Mouse (Mus musculus) erythroid progenitor cell, adult 5-6 weeks (primary cell): ENCODE data around the gene Col16a1. TPM values are rescaled to one million over a fixed set of nuclear protein-coding genes. Genes with fewer than 3 reads are reported as not detected.

ENCODE experiments used
- ATAC-seq: replicated peaks from 2 replicates; pipeline ENCODE4 v1.8.0; 2016; ENCODE audit warnings: moderate number of reproducible peaks, mild to moderate bottlenecking, moderate TSS enrichment, inconsistent platforms; ENCODE audit not compliant: poor library complexity, low FRiP score, severe bottlenecking
- total RNA-seq, 2 experiments: library from RNA; stranded (forward) in 1 of 2; stranded (reverse) in 1 of 2; fragments of 150-400 nt in 1 of 2; fragments of 186-747, 209-891 nt in 1 of 2; gene quantifications; 2 replicates each; pipeline versions ENCODE4 v1.2.3 to v1.2.4; 2015 to 2017; ENCODE audit warnings: low replicate concordance in 2 of 2

The Col16a1 gene
- total RNA-seq, 2 experiments from 2014 or later, result not detected

DNA sequence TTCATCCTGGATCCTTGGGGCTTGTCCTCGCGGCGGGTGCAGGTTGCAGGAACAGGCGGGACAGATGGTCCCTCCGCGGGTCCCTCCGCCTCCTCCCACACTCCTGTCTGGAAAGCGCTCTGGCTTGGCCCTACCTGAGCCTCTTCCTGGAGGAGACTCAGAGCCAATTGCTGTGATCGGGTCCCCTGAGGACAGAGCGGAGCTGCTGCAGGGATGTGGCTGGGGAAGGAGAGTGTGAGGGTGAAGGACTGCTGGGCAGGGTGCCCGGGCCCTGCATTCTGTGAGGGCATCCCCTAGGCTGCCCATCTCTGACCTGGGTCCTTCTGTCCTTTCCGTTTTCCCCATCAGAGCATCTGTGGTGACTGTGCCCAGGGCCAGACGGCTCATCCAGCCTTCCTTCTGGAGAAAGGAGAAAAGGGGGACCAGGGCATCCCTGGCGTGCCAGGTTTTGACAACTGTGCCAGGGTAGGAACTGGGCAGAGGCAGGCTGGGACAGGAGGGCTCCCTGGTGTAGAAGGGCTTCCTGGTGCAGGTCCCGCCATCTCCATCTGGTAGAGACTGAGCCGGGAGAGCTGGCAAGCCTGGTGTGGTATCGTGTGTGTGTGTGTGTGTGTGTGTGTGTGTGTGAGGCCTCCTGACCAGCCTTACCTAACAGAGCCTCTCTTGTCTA, 31.3 kb downstream of the Col16a1 start:
- no peak for ATAC-seq

- no peak for ATAC-seq
These were observed 31.9 kb downstream of the Col16a1 start for GRCm38 (mm10) chr4:130079521-130079920.

- ATAC-seq, result no peak
These were observed 33.9 kb downstream of the Col16a1 start for GRCm38 (mm10) chr4:130081345-130082190.

- ATAC-seq, result no peak
These were observed 34.6 kb downstream of the Col16a1 start for GRCm38 (mm10) chr4:130082211-130082610.

- ATAC-seq, result no peak
These were observed 36.8 kb downstream of the Col16a1 start for GRCm38 (mm10) chr4:130084331-130084945.

DNA sequence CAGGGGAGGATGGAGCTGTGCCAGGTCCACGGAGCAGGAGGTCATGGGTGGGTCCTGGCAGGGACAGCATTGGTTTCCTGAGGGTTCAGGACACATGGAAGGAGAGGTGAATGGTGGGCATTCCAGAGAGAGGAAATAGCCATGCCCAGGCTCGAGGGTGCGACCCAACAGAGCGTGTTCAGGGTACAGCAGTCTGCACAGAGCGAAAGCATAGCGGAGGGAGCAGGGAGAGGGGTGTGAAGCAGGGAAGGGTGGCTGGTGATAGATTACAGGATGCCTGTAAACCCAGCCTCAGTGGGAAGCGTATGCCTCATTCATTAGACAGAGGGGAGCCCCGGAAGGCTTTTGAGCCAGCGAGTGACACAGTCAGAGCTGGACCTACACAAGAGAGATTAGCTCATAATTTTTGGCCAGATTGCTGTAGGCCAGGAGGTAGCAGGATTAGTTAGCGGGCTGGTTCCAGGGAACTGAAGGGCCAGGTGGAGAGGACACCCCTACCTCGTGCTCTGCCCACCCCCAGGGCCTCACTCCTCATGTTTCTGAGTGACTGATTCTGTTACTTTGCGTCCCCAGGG, 37.7 kb downstream of the Col16a1 start:
- ATAC-seq, result no peak

DNA sequence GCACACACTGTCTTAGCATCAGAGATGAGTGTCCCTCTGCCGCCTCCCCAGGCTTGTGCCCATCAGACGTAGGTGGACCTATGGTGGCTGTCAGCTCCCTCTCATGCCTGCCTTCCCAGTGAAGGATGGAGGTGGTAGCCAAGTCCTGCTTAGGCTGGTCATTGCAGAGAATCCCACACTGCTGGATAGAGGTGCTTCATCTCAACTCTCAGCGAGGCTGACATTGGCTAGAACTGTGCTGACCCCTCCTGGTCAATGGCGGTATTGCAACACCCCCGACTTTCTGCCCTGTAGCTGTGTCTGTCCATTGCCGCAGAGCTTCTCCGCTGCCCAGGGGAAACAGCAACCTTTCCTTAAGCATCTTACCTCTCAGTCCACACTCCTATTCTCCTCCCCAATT, 39.7 kb downstream of the Col16a1 start:
- peak; percentile 74 for ATAC-seq

GRCm38 (mm10) chr4:130095137-130095536, 47.5 kb downstream of the Col16a1 start:
- ATAC-seq, result no peak

- ATAC-seq, result no peak
These were observed 53.5 kb downstream of the Col16a1 start for GRCm38 (mm10) chr4:130101183-130101582.

GRCm38 (mm10) chr4:130102111-130102651, 54.5 kb downstream of the Col16a1 start, which contains the start of gene Pef1:
Pef1 (plus strand) TSS chr4:130102558.
- ATAC-seq, result no peak

DNA sequence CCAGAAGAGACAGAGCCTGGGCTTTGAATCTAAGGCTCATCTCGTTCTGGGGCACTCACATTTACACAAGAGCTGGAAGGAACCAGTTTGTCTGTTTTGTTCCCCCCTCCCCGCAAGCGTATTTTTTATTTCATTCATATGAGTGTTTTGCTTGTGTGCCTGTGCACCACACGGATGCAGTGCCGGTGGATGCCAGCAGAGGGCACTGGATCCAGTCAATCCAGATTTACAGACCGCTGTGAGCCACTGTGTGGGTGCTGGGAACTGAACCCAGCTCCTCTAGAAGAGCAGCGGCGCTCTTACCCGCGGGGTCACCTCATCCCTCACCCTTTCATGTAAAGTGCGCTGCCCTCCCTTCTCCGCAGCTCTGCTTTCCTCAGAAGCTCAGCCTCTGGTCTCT, 56.0 kb downstream of the Col16a1 start:
- ATAC-seq, result no peak

DNA sequence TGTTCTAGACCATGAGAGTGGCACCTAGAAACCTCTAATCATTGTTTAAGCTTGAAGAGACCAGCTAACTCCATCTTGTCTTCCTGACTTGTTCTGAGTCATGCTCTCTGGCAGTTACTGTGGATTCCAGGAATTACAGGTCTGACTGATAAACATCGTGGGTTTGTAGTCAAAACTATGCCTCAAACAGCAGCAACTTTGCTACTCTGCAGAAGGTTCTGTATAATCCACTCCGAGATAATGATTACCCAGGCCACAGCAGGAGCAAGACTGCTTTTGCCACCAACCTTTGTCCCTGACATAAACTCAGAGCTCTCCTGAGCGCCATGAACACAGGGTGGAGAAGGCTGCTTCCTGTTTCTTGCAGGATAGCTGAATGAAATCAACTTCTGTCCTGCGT, 56.9 kb downstream of the Col16a1 start:
- no peak for ATAC-seq

GRCm38 (mm10) chr4:130107065-130107443, 59.4 kb downstream of the Col16a1 start:
- ATAC-seq, result peak; percentile 53

- ATAC-seq, result peak; percentile 93
These were observed 59.9 kb downstream of the Col16a1 start for GRCm38 (mm10) chr4:130107444-130108131.

DNA sequence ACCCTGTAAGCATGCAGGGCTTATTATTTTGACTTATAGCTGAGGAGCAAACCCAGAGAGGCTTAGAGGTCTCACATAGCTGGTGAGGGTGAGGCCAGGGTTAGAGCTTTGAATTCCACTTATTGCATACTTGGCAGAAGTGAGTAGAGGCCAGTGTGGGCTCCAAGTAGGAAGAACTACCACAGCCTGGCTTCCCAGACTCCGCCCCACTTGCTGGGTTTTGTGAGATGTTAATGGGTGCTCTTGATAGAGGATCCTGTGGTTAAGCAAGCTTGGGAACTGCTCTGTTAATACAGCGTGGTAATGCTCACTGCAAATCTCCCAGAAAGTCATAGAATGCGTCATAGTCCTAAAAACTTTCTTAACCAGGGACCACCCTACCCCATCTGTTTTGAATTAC, 61.3 kb downstream of the Col16a1 start:
- ATAC-seq, result no peak

- no peak for ATAC-seq
These were observed 62.0 kb downstream of the Col16a1 start for GRCm38 (mm10) chr4:130109666-130110065.

- no peak for ATAC-seq
These were observed 62.5 kb downstream of the Col16a1 start for GRCm38 (mm10) chr4:130110091-130110490.

- no peak for ATAC-seq
These were observed 64.7 kb downstream of the Col16a1 start for GRCm38 (mm10) chr4:130112299-130112698.

GRCm38 (mm10) chr4:130112732-130113131, 65.1 kb downstream of the Col16a1 start:
- ATAC-seq, result no peak

GRCm38 (mm10) chr4:130120752-130121151, 73.1 kb downstream of the Col16a1 start:
- ATAC-seq, result no peak
